Mouse (Mus musculus): ENCODE data around the gene Paqr5. TPM values are rescaled to one million over a fixed set of nuclear protein-coding genes. Genes with fewer than 3 reads are reported as not detected.

The Paqr5 gene
- polyA plus RNA-seq, 1 experiment from 2014 or later, result 0.38 TPM

GRCm38 (mm10) chr9:61999653-62000420 is 26.8 kb downstream of the Paqr5 start:
- WGBS, result 88% methylated on average over 6 of the region's 6 CpGs
- H3K4me1 ChIP-seq (ENCODE audit: control insufficient read depth, insufficient read depth, low read length), result peaks cover 4% of the 10 kb centered on the region; the same call in 1 of the 2 replicates
- H3K27ac ChIP-seq (replicated peaks; ENCODE audit: low read depth, low read length), result no peak overlapping the region
- no peaks in the 10 kb centered on the region for H3K27me3 ChIP-seq (ENCODE audit: control insufficient read depth, insufficient read depth, low read length)
- H3K9me3 ChIP-seq (ENCODE audit: control insufficient read depth, low read length), result no peaks in the 10 kb centered on the region
- no peak overlapping the region for H3K4me2 ChIP-seq (ENCODE audit: low read length)
- no peak overlapping the region for H3K4me3 ChIP-seq (replicated peaks; ENCODE audit: low read depth, low read length)
- no peak for ATAC-seq (ENCODE audit: low FRiP score, low TSS enrichment)
- no peaks in the 10 kb centered on the region for H3K36me3 ChIP-seq (ENCODE audit: control insufficient read depth, insufficient read depth, low read length)
- no peak overlapping the region for H3K9ac ChIP-seq (replicated peaks; ENCODE audit: low read length)
- no peak for DNase-seq

- ATAC-seq (ENCODE audit: low FRiP score, low TSS enrichment), result no peak
- H3K4me2 ChIP-seq (ENCODE audit: low read length), result no peak overlapping the region
- no peaks in the 10 kb centered on the region for H3K36me3 ChIP-seq (ENCODE audit: control insufficient read depth, insufficient read depth, low read length)
- H3K9ac ChIP-seq (replicated peaks; ENCODE audit: low read length), result no peak overlapping the region
- H3K4me3 ChIP-seq (replicated peaks; ENCODE audit: low read depth, low read length), result no peak overlapping the region
- DNase-seq, result peak; percentile 77
- no peak overlapping the region for H3K27ac ChIP-seq (replicated peaks; ENCODE audit: low read depth, low read length)
- no peaks in the 10 kb centered on the region for H3K27me3 ChIP-seq (ENCODE audit: control insufficient read depth, insufficient read depth, low read length)
- no peaks in the 10 kb centered on the region for H3K4me1 ChIP-seq (ENCODE audit: control insufficient read depth, insufficient read depth, low read length)
- WGBS, result 56% methylated on average over 6 of the region's 6 CpGs
- no peaks in the 10 kb centered on the region for H3K9me3 ChIP-seq (ENCODE audit: control insufficient read depth, low read length)
Measured at GRCm38 (mm10) chr9:61997860-61998259, 28.8 kb downstream of the Paqr5 start.

- Histone ChIP-seq H3K27me3 (ENCODE audit: control insufficient read depth, insufficient read depth, low read length) (no peaks in the 10 kb centered on the region), H3K9me3 (ENCODE audit: control insufficient read depth, low read length) (no peaks in the 10 kb centered on the region), H3K4me2 (ENCODE audit: low read length) (no peak overlapping the region), H3K27ac (replicated peaks; ENCODE audit: low read depth, low read length) (no peak overlapping the region), H3K36me3 (ENCODE audit: control insufficient read depth, insufficient read depth, low read length) (no peaks in the 10 kb centered on the region), H3K4me3 (replicated peaks; ENCODE audit: low read depth, low read length) (no peak overlapping the region), H3K9ac (replicated peaks; ENCODE audit: low read length) (no peak overlapping the region), H3K4me1 (ENCODE audit: control insufficient read depth, insufficient read depth, low read length) (no peaks in the 10 kb centered on the region)
- ATAC-seq (ENCODE audit: low FRiP score, low TSS enrichment), result no peak
- no peak for DNase-seq
- 74% methylated on average over 4 of the region's 4 CpGs for WGBS
Measured at GRCm38 (mm10) chr9:61991158-61991557, 35.5 kb downstream of the Paqr5 start.

GRCm38 (mm10) chr9:61990738-61991137 is 35.9 kb downstream of the Paqr5 start:
- no peaks in the 10 kb centered on the region for H3K9me3 ChIP-seq (ENCODE audit: control insufficient read depth, low read length)
- WGBS, result 40% methylated on average over 3 of the region's 3 CpGs
- H3K27me3 ChIP-seq (ENCODE audit: control insufficient read depth, insufficient read depth, low read length), result no peaks in the 10 kb centered on the region
- no peak overlapping the region for H3K4me2 ChIP-seq (ENCODE audit: low read length)
- H3K27ac ChIP-seq (replicated peaks; ENCODE audit: low read depth, low read length), result no peak overlapping the region
- no peak overlapping the region for H3K4me3 ChIP-seq (replicated peaks; ENCODE audit: low read depth, low read length)
- DNase-seq, result no peak
- no peaks in the 10 kb centered on the region for H3K4me1 ChIP-seq (ENCODE audit: control insufficient read depth, insufficient read depth, low read length)
- no peak overlapping the region for H3K9ac ChIP-seq (replicated peaks; ENCODE audit: low read length)
- ATAC-seq (ENCODE audit: low FRiP score, low TSS enrichment), result no peak
- no peaks in the 10 kb centered on the region for H3K36me3 ChIP-seq (ENCODE audit: control insufficient read depth, insufficient read depth, low read length)

GRCm38 (mm10) chr9:61986055-61986454 is 40.6 kb downstream of the Paqr5 start:
- H3K4me1 ChIP-seq (ENCODE audit: control insufficient read depth, insufficient read depth, low read length), result no peaks in the 10 kb centered on the region
- no peaks in the 10 kb centered on the region for H3K36me3 ChIP-seq (ENCODE audit: control insufficient read depth, insufficient read depth, low read length)
- no peak overlapping the region for H3K9ac ChIP-seq (replicated peaks; ENCODE audit: low read length)
- H3K9me3 ChIP-seq (ENCODE audit: control insufficient read depth, low read length), result no peaks in the 10 kb centered on the region
- 89% methylated on average over 7 of the region's 7 CpGs for WGBS
- H3K4me2 ChIP-seq (ENCODE audit: low read length), result no peak overlapping the region
- H3K4me3 ChIP-seq (replicated peaks; ENCODE audit: low read depth, low read length), result no peak overlapping the region
- no peaks in the 10 kb centered on the region for H3K27me3 ChIP-seq (ENCODE audit: control insufficient read depth, insufficient read depth, low read length)
- no peak for DNase-seq
- no peak overlapping the region for H3K27ac ChIP-seq (replicated peaks; ENCODE audit: low read depth, low read length)
- ATAC-seq (ENCODE audit: low FRiP score, low TSS enrichment), result no peak

- Histone ChIP-seq H3K27me3 (ENCODE audit: control insufficient read depth, insufficient read depth, low read length) (no peaks in the 10 kb centered on the region), H3K4me3 (replicated peaks; ENCODE audit: low read depth, low read length) (no peak overlapping the region), H3K9ac (replicated peaks; ENCODE audit: low read length) (no peak overlapping the region), H3K27ac (replicated peaks; ENCODE audit: low read depth, low read length) (no peak overlapping the region), H3K4me2 (ENCODE audit: low read length) (no peak overlapping the region), H3K9me3 (ENCODE audit: control insufficient read depth, low read length) (no peaks in the 10 kb centered on the region), H3K36me3 (ENCODE audit: control insufficient read depth, insufficient read depth, low read length) (no peaks in the 10 kb centered on the region), H3K4me1 (ENCODE audit: control insufficient read depth, insufficient read depth, low read length) (no peaks in the 10 kb centered on the region)
- 63% methylated on average over 11 of the region's 11 CpGs for WGBS
- DNase-seq, result peak; percentile 66
- ATAC-seq (ENCODE audit: low FRiP score, low TSS enrichment), result no peak
Measured at GRCm38 (mm10) chr9:61985183-61985863, 41.3 kb downstream of the Paqr5 start.

- Histone ChIP-seq H3K4me1 (ENCODE audit: control insufficient read depth, insufficient read depth, low read length) (no peaks in the 10 kb centered on the region), H3K4me3 (replicated peaks; ENCODE audit: low read depth, low read length) (no peak overlapping the region), H3K36me3 (ENCODE audit: control insufficient read depth, insufficient read depth, low read length) (no peaks in the 10 kb centered on the region), H3K9ac (replicated peaks; ENCODE audit: low read length) (no peak overlapping the region), H3K4me2 (ENCODE audit: low read length) (no peak overlapping the region), H3K27me3 (ENCODE audit: control insufficient read depth, insufficient read depth, low read length) (no peaks in the 10 kb centered on the region), H3K9me3 (ENCODE audit: control insufficient read depth, low read length) (no peaks in the 10 kb centered on the region), H3K27ac (replicated peaks; ENCODE audit: low read depth, low read length) (no peak overlapping the region)
- DNase-seq (no peak), ATAC-seq (ENCODE audit: low FRiP score, low TSS enrichment) (no peak)
- 89% methylated on average over 7 of the region's 7 CpGs for WGBS
Measured at GRCm38 (mm10) chr9:61982940-61983620, 43.6 kb downstream of the Paqr5 start.

GRCm38 (mm10) chr9:61981876-61982275 is 44.8 kb downstream of the Paqr5 start:
- no peaks in the 10 kb centered on the region for H3K4me1 ChIP-seq (ENCODE audit: control insufficient read depth, insufficient read depth, low read length)
- 81% methylated on average over 5 of the region's 5 CpGs for WGBS
- no peak overlapping the region for H3K27ac ChIP-seq (replicated peaks; ENCODE audit: low read depth, low read length)
- ATAC-seq (ENCODE audit: low FRiP score, low TSS enrichment) (no peak), DNase-seq (no peak)
- no peak overlapping the region for H3K4me3 ChIP-seq (replicated peaks; ENCODE audit: low read depth, low read length)
- no peak overlapping the region for H3K9ac ChIP-seq (replicated peaks; ENCODE audit: low read length)
- H3K9me3 ChIP-seq (ENCODE audit: control insufficient read depth, low read length), result no peaks in the 10 kb centered on the region
- H3K36me3 ChIP-seq (ENCODE audit: control insufficient read depth, insufficient read depth, low read length), result no peaks in the 10 kb centered on the region
- H3K27me3 ChIP-seq (ENCODE audit: control insufficient read depth, insufficient read depth, low read length), result no peaks in the 10 kb centered on the region
- no peak overlapping the region for H3K4me2 ChIP-seq (ENCODE audit: low read length)

All from midbrain, embryonic 14.5 days (tissue).